Mouse (Mus musculus): Measurements from ENCODE around the gene Gm5926. TPM values are rescaled to one million over a fixed set of nuclear protein-coding genes. Genes with fewer than 3 reads are reported as not detected.
"Not testable (repeated sequence)": the region's sequence is repeated elsewhere in the genome, so short reads cannot be mapped to it uniquely, and the experiment has no call there.

Gene Gm5926
- polyA plus RNA-seq (2012; ENCODE audit: insufficient read depth, insufficient read length, low replicate concordance, missing spikeins) = not detected in 2 replicates

- no CpG with 5 or more reads among the region's 1 CpGs for WGBS
- H3K4me1 ChIP-seq (ENCODE audit: control insufficient read depth, insufficient read depth, low read length); H3K4me3 ChIP-seq (ENCODE audit: insufficient read depth, low read depth, low read length); H3K27ac ChIP-seq (ENCODE audit: insufficient read depth, low read depth, low read length): not testable (repeated sequence)
These were observed at the start of gene Gm5926 for GRCm38 (mm10) chrX:32650416-32650815. Gene Gm5926 (plus strand): TSS chrX:32650716.

- not testable (repeated sequence) for H3K4me1 ChIP-seq (ENCODE audit: control insufficient read depth, insufficient read depth, low read length); H3K27ac ChIP-seq (ENCODE audit: insufficient read depth, low read depth, low read length); H3K4me3 ChIP-seq (ENCODE audit: insufficient read depth, low read depth, low read length)
- whole genome bisulfite sequencing = 91% methylated on average over 1 of the region's 2 CpGs
These were observed 49.5 kb upstream of the Gm5926 start for GRCm38 (mm10) chrX:32601008-32601407.

- not testable (repeated sequence) for H3K4me3 ChIP-seq (ENCODE audit: insufficient read depth, low read depth, low read length); H3K27ac ChIP-seq (ENCODE audit: insufficient read depth, low read depth, low read length); H3K4me1 ChIP-seq (ENCODE audit: control insufficient read depth, insufficient read depth, low read length)
- WGBS = 81% methylated on average over 3 of the region's 3 CpGs
These were observed 49.1 kb upstream of the Gm5926 start for GRCm38 (mm10) chrX:32601425-32601824.

Other genes starting within 250 kb of the Gm5926 start
- not detected in 2 replicates for gene Btbd35f1, start 90.7 kb upstream of the Gm5926 start, polyA plus RNA-seq (2012; ENCODE audit: insufficient read depth, insufficient read length, low replicate concordance, missing spikeins)
- not detected in 2 replicates for gene Btbd35f21, start 75.4 kb downstream of the Gm5926 start, polyA plus RNA-seq (2012; ENCODE audit: insufficient read depth, insufficient read length, low replicate concordance, missing spikeins)
- not detected in 2 replicates for gene Btbd35f30, start 243.9 kb downstream of the Gm5926 start, polyA plus RNA-seq (2012; ENCODE audit: insufficient read depth, insufficient read length, low replicate concordance, missing spikeins)